Mouse (Mus musculus) neural tube, embryonic 14.5 days (tissue): Measurements from ENCODE around the gene Car4. TPM values are rescaled to one million over a fixed set of nuclear protein-coding genes. Genes with fewer than 3 reads are reported as not detected.
A peak's percentile ranks its signal among the peaks of the same experiment; 100 is the strongest.

Experiments
- ATAC-seq: fragments of 200-750 bp; cut with Nextera tagmentation; 2 replicates; pipeline ENCODE4 v1.8.0; 2017; ENCODE audit warnings: low read depth, mild to moderate bottlenecking, moderate TSS enrichment, moderate library complexity
- H3K27ac ChIP-seq: fragments of 300-500 bp; sonication (generic); 2 replicates; pipeline ENCODE4 v1.5.1; 2014; ENCODE audit warnings: low read depth, mild to moderate bottlenecking, control low read depth, low read length, moderate library complexity, mixed read lengths
- H3K27me3 ChIP-seq: fragments of 300-500 bp; sonication (generic); 2 replicates; pipeline ENCODE4 v1.6.1; 2014; ENCODE audit warnings: low read length; ENCODE audit not compliant: control insufficient read depth, insufficient read depth
- H3K36me3 ChIP-seq: fragments of 300-500 bp; sonication (generic); 2 replicates; pipeline ENCODE4 v1.6.1; 2014; ENCODE audit warnings: low read length, mixed read lengths; ENCODE audit not compliant: control insufficient read depth, insufficient read depth
- H3K4me1 ChIP-seq: fragments of 300-500 bp; sonication (generic); 2 replicates; pipeline ENCODE4 v1.6.1; 2014; ENCODE audit warnings: low read length; ENCODE audit not compliant: control insufficient read depth, insufficient read depth
- H3K4me2 ChIP-seq: fragments of 300-500 bp; sonication (generic); 2 replicates; pipeline ENCODE4 v1.6.1; 2014; ENCODE audit warnings: mild to moderate bottlenecking, low read depth, low read length, control low read depth
- H3K4me3 ChIP-seq: fragments of 300-500 bp; sonication (generic); 2 replicates; pipeline ENCODE4 v1.5.1; 2014; ENCODE audit warnings: low read depth, low read length, control low read depth, mixed read lengths
- H3K9ac ChIP-seq: fragments of 300-500 bp; sonication (generic); replicated peaks from 2 replicates; pipeline ENCODE4 v1.6.1; 2014; ENCODE audit warnings: low read depth, mild to moderate bottlenecking, control low read depth, low read length, mixed read lengths
- H3K9me3 ChIP-seq: fragments of 300-500 bp; sonication (generic); 2 replicates; pipeline ENCODE4 v1.6.1; 2016; ENCODE audit warnings: low read length; ENCODE audit not compliant: control insufficient read depth
- WGBS: fragments of 180-500 bp; shearing (Covaris S2); extraction: QIAGEN DNeasy Blood & Tissue Kit; methylation state at CpG from one replicate; pipeline ENCODE4 v1.1.7; 2014; 5-methylcytosine and 5-hydroxymethylcytosine counted together
- polyA plus RNA-seq: library from polyadenylated mRNA; unstranded; fragments of >200 nt; fragmentation: Nextera tagmentation; extraction: Ambion mirVana; gene quantifications from 2 replicates; pipeline ENCODE4 v1.2.1, GENCODE M21; 2014

The Car4 gene
- polyA plus RNA-seq, 1 experiment from 2014 or later, result 3.8 TPM

GRCm38 (mm10) chr11:84961571-84961970, 4.0 kb downstream of the Car4 start:
- Histone ChIP-seq H3K4me2 (no peak overlapping the region), H3K4me3 (no peak overlapping the region), H3K36me3 (no peaks in the 10 kb centered on the region), H3K27ac (no peak overlapping the region), H3K9ac (no peak overlapping the region), H3K27me3 (peaks cover 18% of the 10 kb centered on the region), H3K9me3 (no peaks in the 10 kb centered on the region), H3K4me1 (no peaks in the 10 kb centered on the region)
- ATAC-seq, result no peak
- WGBS, result 96% methylated on average over 4 of the region's 4 CpGs

GRCm38 (mm10) chr11:84962536-84962935, 5.0 kb downstream of the Car4 start:
- H3K27me3 ChIP-seq, result peaks cover 10% of the 10 kb centered on the region; the same call in 1 of the 2 replicates
- no peak for ATAC-seq

GRCm38 (mm10) chr11:84963556-84963955, 6.0 kb downstream of the Car4 start:
- Histone ChIP-seq H3K4me3 (no peak overlapping the region), H3K4me1 (peaks cover 7% of the 10 kb centered on the region; the same call in 1 of the 2 replicates), H3K9me3 (no peaks in the 10 kb centered on the region), H3K27ac (no peak overlapping the region), H3K9ac (no peak overlapping the region), H3K36me3 (no peaks in the 10 kb centered on the region), H3K27me3 (peaks cover 4% of the 10 kb centered on the region; the same call in 1 of the 2 replicates), H3K4me2 (no peak overlapping the region)
- WGBS, result 80% methylated on average over 3 of the region's 3 CpGs
- no peak for ATAC-seq

More at GRCm38 (mm10) chr11:84962536-84962935, 5.0 kb downstream of the Car4 start:
- H3K9me3 ChIP-seq, result no peaks in the 10 kb centered on the region
- H3K4me3 ChIP-seq, result no peak overlapping the region
- no peak overlapping the region for H3K27ac ChIP-seq
- H3K9ac ChIP-seq, result no peak overlapping the region
- WGBS, result 97% methylated on average over 4 of the region's 4 CpGs
- H3K36me3 ChIP-seq, result no peaks in the 10 kb centered on the region
- no peak overlapping the region for H3K4me2 ChIP-seq
- H3K4me1 ChIP-seq, result peaks cover 6% of the 10 kb centered on the region; the same call in 1 of the 2 replicates

- H3K27ac ChIP-seq, result no peak overlapping the region
- no peaks in the 10 kb centered on the region for H3K36me3 ChIP-seq
- no peaks in the 10 kb centered on the region for H3K9me3 ChIP-seq
- no peak overlapping the region for H3K9ac ChIP-seq
- no peak for ATAC-seq
- WGBS, result 70% methylated on average over 4 of the region's 4 CpGs
- no peak overlapping the region for H3K4me2 ChIP-seq
- no peaks in the 10 kb centered on the region for H3K27me3 ChIP-seq
- H3K4me3 ChIP-seq, result no peak overlapping the region
- H3K4me1 ChIP-seq, result peaks cover 7% of the 10 kb centered on the region; the same call in 1 of the 2 replicates
Observed at GRCm38 (mm10) chr11:84966696-84967095, 9.1 kb downstream of the Car4 start.

GRCm38 (mm10) chr11:84967113-84967512, 9.5 kb downstream of the Car4 start:
- peak; percentile 46; the same call in 1 of the 2 replicates for ATAC-seq
- H3K27ac ChIP-seq, result no peak overlapping the region
- WGBS, result 11% methylated on average over 5 of the region's 5 CpGs
- peaks cover 7% of the 10 kb centered on the region; the same call in 1 of the 2 replicates for H3K4me1 ChIP-seq
- no peaks in the 10 kb centered on the region for H3K9me3 ChIP-seq
- H3K27me3 ChIP-seq, result no peaks in the 10 kb centered on the region
- H3K4me2 ChIP-seq, result no peak overlapping the region
- H3K4me3 ChIP-seq, result no peak overlapping the region
- no peak overlapping the region for H3K9ac ChIP-seq
- no peaks in the 10 kb centered on the region for H3K36me3 ChIP-seq

- no peak overlapping the region for H3K4me3 ChIP-seq
- 72% methylated on average over 4 of the region's 4 CpGs for WGBS
- no peaks in the 10 kb centered on the region for H3K27me3 ChIP-seq
- H3K9ac ChIP-seq, result no peak overlapping the region
- H3K4me1 ChIP-seq, result peaks cover 7% of the 10 kb centered on the region; the same call in 1 of the 2 replicates
- ATAC-seq, result no peak
- no peak overlapping the region for H3K4me2 ChIP-seq
- no peaks in the 10 kb centered on the region for H3K9me3 ChIP-seq
- no peak overlapping the region for H3K27ac ChIP-seq
- H3K36me3 ChIP-seq, result no peaks in the 10 kb centered on the region
Observed at GRCm38 (mm10) chr11:84968309-84968708, 10.7 kb downstream of the Car4 start.

GRCm38 (mm10) chr11:84968775-84969174, 11.2 kb downstream of the Car4 start:
- no peak overlapping the region for H3K4me3 ChIP-seq
- no peak for ATAC-seq
- H3K27ac ChIP-seq, result no peak overlapping the region
- no peaks in the 10 kb centered on the region for H3K36me3 ChIP-seq
- H3K4me1 ChIP-seq, result peaks cover 7% of the 10 kb centered on the region; the same call in 1 of the 2 replicates
- no peaks in the 10 kb centered on the region for H3K9me3 ChIP-seq
- no peak overlapping the region for H3K9ac ChIP-seq
- no peak overlapping the region for H3K4me2 ChIP-seq
- no peaks in the 10 kb centered on the region for H3K27me3 ChIP-seq
- 70% methylated on average over 6 of the region's 6 CpGs for WGBS

GRCm38 (mm10) chr11:84972067-84972466, 14.5 kb downstream of the Car4 start:
- 60% methylated on average over 3 of the region's 3 CpGs for WGBS
- Histone ChIP-seq H3K9ac (no peak overlapping the region), H3K27me3 (no peaks in the 10 kb centered on the region), H3K9me3 (no peaks in the 10 kb centered on the region), H3K4me2 (no peak overlapping the region), H3K4me3 (no peak overlapping the region), H3K36me3 (no peaks in the 10 kb centered on the region), H3K4me1 (peaks cover 5% of the 10 kb centered on the region; the same call in 1 of the 2 replicates), H3K27ac (no peak overlapping the region)
- no peak for ATAC-seq

GRCm38 (mm10) chr11:84973661-84974060, 16.1 kb downstream of the Car4 start:
- Histone ChIP-seq H3K36me3 (no peaks in the 10 kb centered on the region), H3K27ac (no peak overlapping the region), H3K4me2 (no peak overlapping the region), H3K4me1 (no peaks in the 10 kb centered on the region), H3K27me3 (no peaks in the 10 kb centered on the region), H3K4me3 (no peak overlapping the region), H3K9ac (no peak overlapping the region), H3K9me3 (no peaks in the 10 kb centered on the region)
- WGBS, result 69% methylated on average over 5 of the region's 5 CpGs
- ATAC-seq, result no peak
